Mouse (Mus musculus): ENCODE measurements around the gene Tns3.

Tns3 gene

DNA sequence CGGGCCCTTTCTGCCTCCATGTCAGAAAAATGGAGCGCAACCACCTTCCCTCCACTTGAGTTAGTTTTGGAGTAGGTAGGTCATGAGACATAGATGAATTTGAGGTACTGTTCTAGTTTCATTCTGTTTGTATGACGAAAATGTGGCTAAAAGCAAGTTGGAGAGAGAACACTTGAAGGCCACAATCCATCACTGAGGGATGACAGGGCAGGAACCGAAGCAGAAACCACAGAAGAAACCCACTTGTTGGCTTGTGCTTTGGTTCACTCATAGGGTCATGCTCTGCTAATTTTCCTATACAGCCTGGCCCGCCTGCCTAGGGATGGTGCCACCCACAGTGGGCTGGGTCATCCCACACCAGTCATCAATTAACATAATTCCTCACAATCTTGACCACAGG is 14.9 kb upstream of the Tns3 start:
- no peak for DNase-seq

DNA sequence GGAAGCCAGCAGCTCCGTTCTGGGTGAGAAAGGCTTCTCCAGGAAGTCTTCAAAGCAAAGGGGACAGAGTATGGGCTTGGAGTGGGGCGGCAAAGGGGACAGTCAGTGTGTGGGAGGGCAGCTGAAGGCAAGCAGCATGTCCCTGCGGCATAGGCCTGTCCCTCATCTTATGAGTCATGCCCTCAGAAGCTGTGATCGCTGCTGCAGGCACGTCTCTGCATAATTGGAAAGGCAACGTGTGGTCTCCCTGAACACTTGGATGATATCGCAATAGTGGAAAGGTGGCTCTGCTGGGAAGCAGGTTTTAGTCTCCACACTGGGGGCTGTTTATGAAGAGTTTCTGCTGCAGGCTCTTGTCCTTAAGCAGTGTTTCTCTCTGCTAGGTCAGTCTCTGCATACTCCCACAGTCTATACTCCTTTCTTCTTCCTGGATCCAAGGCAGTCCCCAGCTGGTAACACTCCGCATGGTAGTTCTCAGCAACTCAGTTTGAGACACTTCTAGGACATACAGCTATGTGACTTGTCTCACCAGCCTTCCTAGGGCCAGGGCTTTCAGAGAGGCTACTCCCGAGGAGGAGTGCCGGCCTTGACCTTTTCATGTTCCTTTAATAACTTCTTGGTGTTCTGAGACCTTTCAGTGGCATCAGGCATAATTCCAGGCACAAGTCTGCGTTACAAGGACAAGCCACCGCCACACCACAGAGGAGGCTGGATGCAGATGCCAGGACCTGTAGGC is 14.1 kb upstream of the Tns3 start:
- no peak for DNase-seq

DNA sequence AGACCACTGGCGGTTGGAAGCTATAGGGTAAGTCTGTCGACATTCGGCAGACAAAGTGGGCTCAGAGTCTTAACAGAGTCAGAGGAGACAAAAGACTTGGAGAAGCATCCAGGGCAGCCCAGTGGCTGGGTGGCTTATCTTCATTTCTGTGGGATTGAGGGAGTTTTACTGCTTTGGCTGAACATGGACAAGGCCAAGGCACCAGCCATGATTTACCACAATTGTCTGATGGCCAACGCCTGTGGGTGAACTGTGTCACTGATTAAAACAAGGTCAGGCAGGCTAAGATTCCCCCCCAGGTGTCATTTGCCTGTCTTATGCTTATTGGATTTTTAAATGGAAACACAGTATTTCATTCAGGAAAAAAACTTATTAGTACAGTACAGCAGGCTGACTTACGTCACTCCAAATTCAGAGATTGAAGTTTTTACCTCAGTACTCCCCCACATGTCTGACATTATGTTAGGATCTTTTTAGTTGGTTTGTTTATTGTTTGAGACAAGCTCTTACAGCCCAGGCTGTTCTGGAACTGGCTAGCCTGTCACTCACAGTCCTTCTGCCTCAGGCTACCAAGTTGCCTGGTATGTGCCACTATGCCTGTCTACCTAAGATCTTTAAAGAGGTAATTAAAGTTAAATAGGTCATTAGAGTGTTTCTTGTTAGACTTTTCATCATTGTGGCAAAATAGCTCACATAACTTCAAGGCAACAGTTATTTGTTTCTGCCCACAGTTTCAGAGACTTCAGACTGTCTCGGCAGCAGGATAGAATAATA is 11.6 kb upstream of the Tns3 start:
- DNase-seq = no peak

DNA sequence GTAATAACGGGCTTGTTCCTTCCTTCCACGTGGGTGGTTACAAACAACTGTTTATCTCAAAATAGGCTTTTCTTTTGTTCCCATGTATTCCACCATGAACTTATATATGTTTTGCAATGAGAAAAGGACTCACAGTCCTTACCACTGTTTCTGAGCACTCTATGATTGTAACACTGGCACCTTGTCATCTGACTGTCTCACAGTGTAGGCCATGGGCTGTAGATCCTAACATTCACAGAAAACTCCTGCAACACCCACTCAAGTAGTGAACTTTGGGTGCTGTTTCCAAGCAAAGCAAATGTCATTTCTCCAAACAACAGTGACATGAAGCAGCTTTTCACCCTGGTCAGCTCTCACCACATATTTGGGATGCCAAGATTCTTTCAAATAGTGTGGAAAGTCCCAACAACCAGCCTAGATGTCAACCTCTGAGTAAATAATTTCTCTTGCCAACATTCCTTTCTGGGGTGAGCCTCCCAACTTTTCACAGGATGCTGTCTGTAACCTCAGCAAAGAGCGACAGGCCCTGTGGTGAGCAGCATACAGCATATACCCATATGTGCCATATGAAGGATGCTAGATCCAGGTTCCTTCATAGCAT is 10.3 kb upstream of the Tns3 start:
- DNase-seq = no peak

DNA sequence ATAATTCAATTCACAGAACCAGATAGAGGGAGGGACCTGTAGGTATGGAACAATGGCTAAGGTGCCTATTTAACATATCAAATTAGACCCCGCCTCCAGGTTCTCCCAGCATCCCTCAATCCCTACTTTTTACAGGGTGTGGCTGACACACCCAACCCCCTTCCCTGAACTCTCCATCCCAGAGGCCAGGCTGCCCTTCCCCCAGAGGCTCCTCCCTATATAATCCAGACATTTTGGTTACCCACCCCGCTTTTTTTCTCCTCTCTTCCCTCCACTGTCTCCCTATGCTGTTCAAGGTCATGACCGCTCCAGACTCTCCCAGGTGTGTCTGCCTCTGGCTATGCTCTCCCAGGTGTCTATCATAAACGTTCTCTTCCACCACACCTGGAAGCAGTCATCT is 7.4 kb upstream of the Tns3 start:
- no peak for DNase-seq

DNA sequence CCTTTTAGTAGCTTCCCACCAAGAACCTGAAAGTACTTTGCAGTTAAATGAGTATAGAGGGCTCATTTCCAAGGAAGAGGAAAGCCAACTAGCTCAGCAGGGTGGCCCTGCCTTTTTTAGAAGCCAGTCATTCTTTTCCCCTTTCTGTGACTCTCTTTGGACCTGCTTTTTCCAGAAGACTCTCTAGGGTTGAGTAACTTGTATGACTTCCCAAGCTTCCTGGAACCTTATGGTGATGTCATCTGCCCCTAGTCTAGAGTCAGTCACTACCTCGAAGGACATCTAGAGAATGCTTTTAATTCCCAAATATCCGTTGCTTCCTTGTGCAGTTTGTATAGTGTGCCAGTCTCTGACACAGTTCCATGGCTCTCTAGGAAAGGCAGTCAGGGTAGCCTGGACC is 4.8 kb upstream of the Tns3 start:
- no peak for DNase-seq

DNA sequence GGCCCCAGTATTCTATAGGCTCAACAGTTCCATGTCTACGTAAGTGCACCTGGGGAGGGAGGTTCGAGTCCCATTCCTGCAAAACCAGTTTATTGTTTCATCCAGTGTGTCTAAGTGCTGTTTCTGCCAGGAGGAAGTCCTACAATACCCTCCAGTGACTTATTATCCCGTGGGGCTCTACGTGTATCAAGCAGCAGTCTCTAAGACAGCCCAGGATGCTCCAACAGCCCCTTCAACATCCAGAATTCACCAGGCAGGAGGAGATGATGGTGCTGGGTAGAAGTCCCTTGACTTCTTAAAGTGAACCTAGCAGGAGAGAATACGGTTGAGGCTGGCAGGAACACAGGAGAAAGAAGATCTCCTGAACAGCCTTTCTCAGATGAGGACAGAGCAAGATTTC is 462 bp upstream of the Tns3 start:
- DNase-seq = no peak

DNA sequence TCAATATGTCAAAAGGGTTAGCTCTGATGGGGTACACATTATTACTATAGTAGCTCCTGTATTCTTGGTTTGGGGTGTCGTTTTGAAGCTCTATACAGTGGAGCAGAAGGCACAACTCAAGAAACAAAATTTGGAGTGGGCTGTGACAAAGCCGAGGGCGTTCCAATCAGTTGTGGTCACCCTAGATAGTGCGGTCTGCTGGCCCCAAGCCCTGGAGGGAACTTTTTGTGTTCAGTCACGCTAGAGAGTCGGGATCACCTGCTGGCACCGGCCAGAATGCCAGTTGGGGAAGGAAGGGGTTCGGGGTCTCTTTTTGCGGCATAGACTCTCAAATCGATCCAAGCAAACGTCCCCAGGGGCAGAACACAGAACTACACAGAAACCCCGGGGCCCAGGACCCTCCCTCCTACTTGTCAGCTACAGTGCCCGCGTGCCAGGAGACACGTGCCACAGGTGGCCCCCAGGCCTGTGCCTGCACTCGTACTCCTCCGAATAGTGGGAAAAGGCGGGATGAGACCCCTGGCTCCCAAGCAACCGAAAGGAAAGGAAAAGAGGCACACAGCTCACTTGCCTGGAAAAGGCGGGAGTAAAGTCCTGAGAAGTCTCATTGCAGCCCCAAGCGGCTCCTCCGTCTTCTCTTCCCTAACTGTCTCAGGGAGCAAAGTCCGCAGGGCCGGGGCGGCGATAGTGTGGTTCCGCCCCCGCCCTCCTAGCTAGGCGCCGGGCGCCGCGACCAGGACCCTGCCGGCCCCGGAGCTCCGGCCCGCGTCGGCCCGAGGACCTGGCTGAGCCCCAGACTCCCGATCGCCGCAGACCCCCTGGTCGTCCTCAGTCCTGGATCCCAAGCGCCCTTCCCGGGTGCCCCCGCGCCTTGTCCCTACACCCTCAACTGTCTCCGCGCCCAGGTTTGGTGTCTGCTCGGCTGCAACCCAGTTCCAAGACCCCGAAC is 617 bp downstream of the Tns3 start:
- no peak for DNase-seq

DNA sequence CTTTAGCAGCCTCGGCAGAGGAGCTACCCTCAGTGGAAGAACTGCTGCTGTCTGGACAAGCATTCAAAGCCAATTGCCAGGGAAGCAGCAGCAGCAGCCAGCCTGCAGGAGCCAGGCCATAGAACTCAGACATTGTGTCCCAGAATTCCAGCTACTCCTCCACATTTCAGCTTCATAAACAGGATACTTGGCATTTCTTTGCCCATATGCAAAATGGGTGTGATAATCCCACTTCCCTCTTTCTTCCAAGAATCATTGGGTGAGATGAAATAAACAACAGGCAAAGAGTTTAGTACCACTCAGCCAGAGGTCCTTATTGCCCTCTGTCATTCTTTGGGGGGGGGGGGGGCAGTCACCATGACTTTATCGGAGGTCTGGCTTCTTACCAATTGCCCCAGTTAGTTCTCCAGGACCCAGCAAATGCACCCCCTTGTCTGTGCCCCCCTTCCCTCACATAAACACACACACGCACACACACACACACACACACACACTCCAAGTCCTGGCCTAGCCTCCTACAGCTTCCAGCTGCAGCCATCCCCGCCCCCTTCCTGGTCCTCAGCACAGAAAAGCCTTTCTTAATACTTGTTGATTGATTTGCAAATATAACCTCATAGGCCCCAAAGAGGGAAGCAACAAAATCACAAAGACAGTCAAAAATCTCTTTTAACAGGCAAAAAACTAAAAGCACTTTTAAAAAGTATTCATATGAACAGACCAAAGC is 1.5 kb downstream of the Tns3 start:
- no peak for DNase-seq

DNA sequence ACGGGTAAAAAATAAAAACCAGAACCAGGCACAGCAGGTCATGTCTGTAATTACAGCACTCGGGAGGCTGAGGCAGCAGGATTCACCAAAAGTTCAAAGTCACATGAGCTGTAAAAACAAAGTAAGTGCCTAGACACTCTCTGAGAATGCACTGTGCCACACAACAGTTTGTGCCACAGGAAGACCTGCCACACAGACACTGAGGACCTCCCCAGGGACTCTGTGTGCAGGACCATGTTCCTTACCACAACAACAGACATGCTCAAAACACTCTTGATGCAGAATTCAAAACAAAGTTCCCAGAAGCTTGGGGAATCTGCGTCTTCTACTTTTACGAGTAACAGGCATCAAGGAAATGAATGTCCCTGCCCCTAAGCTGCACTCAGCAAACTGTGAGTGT is 3.4 kb downstream of the Tns3 start:
- DNase-seq = no peak

DNA sequence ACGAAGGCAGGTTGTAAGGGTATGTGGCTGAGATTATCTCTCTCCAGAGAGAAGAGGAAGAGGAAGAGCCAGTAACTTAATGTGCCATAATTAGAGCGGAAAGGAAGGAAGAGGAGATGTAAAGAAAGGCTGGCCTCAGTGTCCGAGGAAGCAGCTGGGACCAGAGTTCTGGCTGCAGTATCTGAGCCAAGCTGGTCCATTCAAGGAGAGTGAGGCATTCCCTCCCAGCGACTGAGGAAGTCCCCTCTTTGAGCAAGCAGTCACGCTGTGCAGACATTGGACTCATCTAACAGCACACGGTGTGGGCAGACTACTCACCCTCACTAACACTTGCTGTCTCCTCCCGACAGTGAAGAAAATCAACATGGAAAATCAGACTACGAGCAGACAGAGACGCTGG is 4.5 kb downstream of the Tns3 start:
- DNase-seq = no peak

DNA sequence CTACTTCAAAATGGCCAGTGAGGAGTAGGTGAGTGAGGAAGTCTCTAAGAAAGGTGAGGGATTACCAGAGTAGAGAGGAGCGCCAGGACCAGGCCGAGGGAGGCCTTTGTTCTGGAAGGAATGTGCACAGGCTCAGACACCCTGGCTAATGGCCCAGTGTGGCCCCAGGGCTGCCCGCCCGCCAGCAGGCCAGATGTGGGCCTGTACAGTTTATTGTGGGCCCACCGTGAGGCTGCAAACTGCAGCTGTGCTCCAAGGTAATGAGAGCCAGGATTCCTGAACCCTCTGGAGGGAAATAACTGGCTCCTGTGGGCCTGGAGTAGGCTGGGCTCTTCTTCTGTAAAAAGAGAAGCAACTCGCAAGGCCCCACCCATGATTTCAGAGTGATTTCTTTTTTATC is 5.3 kb downstream of the Tns3 start:
- no peak for DNase-seq

DNA sequence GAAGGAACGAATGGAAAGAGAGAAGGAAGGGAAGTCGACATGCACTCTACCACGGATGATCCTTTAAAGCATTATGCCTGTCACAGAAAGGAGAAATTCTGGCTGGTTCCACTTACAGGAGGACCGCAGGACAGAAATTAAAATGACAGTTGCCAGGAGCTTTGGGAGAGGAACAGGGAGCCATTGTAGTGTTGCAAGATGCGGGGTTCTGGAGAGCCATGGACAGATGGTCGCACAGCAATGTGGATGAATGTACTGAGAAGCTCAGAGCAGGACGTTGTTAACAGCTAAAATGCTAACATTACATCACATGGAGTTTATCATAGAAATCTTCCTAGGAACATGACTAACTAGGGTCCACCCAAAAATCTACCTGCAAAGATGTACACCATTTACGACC is 6.8 kb downstream of the Tns3 start:
- no peak for DNase-seq

DNA sequence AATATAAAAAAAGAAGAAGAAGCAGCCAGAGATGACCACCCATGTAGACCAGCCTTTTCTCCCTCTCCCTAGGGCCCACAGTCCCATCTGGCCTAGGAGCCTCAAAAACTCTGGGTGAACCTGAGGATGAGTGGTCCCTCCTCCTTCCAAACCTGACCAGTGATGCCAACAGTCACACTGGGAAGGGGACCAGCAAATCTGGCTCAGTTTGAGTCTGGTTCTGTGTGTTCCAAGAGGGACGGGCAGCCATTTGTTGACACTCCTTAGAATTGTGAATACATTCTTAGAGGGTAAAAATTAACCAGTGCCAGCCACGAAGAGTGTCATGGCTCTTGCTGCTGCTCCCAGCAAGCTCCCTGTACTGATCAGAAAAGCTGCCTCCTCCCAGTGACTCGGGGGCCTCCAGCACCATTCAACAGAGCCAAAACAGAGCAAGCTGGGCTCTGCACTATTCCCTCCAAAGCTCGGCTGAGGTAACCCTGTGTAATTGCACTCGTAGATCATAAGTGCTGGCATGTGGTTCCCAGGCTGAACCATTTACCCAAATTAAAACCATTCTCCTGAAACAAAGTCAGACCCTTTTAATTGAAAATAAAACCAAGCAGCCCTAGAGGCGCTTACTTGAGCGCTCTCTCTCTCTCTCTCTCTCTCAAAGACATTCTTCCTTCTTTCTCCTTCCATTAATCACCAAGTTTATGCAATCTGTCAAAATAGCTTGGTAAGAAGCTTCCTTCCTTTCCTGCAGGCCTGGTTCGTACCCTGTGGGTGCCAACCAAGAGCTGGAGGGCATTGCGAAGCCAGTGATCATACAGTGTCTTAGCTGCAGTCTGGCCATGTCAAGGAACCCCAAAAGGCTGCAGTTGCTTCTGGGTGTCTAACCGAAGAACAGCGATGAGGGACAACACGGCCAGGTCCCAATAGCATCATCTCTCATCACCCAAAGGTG is 7.6 kb downstream of the Tns3 start:
- DNase-seq = no peak

DNA sequence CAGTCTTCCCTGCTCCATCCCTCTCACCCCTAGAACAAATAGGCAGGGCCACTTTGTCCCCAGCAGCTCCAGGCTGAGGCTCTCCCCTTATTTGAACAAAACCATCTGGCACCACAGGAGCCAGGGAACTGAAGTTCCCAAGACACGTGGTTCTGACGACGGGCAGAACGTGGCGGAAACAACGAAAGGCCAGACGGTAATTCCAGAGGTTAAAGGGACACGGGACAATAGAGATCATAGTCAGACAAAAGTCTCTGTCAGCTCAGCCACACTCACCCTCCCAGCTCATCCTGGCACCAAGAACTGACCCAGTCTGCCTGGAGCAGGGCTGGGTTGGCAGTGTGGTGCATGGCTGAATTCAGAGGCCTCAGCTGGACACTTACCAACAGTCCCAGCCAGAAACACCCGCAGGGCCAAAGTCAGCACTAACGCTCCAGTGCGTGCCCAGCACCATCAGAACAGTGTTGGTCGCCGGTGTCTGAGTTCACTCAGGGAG is 10.5 kb downstream of the Tns3 start:
- peak; percentile 29 for DNase-seq

DNA sequence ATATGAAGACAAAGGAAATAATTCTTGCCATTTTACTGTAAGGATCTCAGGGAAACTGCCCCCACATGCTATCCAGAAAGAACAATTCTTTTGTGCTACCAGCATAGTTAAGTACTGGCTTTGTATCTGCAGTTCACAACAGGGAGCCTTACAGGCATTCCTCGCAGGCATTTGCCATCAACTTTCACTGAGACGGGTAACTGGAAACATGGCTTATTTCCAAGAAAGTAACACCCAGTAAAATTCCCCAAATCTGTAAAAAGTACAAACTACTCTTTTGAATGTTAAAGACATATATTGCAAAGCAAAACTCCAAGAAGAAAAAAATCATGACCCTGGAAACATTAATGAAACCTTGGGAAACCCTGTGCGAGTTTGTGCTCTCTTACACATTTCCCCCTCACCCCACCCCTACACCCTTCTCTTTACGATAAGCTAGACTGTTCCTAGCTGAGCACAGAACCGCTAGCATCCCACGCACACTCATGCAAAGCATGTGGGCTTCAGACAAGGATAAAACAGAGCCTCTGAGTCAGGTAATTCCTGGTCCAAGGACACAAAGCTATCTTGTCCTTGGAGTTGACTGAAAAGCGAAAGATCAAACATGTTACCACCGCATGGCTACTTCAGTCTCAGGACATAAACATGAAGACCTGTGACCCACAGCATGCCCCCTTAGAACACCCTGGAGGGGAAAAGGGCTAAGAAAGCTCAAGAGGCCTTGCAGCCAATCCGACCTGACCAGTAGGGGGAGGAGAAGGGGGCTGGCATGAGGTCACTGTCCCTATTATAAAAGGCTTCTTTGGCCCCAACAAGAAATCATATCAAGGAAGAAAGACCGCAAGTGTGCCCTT is 11.3 kb downstream of the Tns3 start:
- DNase-seq = no peak

DNA sequence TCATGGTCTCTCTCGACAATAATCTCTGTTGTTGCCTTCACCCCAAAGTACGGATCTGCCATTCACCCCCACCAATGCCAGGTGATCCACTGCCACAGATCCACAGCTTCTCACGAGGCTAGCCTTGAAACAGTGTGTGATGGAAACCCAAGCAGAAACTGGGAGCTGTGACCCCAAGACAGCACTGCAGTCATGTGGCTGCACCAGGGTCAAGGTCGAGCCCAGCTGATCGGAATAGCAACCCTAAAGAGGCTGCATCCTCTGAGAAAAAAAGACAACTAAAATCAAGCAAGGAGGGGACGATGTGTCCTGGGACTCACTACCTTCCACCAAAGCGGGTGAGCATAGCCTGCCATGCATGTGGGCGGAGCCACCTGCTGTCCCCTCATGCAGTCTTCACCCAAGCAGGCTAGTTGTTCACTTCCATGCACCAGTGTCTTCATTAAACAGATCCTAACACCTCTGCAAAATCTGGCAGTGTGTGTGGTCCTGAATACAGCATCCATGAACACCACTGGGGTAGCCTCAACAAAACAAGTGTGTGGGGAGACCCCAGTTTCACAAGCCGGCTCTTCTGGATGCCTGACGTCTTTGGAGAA is 12.1 kb downstream of the Tns3 start:
- DNase-seq = no peak

DNA sequence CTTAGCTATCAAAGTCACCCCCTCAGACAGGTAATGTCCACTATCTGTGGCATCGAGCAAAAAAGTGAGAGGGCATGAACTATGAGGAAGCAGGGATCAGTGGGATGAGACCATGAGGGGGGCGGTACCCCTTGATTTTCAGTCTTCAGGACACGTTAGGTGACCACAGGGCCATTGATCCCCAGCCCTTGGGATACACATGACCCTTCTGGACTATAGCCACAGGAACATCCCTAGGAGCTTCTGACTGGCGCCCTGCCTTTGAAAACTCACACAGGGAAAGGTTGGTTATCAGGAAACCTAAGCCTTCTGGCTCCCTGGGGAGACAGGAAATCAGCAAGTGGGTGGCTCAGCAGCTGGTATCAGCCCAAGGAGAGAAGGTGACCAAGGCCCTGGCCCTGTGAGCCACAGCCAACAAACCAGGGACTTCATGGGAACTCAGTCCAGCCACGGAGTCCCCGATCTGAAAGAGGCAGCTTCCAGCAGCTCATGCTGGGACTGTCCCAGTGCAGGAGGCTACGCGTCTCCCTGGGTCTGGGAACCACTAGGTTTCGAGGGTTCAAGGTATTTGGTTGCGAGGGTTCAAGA is 12.8 kb downstream of the Tns3 start:
- DNase-seq = no peak

DNA sequence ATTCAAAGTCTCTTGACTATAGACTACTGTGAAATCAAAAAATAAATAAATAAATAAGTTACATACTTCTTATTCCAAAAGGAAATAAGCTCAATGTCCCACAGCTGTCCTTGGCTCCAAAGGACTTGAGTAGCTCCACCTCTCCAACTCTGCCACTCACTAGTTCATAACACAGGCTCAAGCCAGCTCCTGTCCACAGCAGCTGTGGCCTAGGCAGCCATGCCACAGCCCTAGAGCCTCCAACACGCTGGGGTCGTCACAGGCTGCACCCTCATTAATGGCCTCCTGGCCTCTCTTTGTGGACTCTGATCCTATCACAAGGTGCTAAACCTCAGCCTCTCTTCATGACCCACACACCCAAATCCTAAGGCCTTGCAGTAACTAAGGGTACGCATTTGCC is 18.7 kb downstream of the Tns3 start:
- DNase-seq = no peak
